Mouse (Mus musculus) lung, postnatal 0 days (tissue): ENCODE measurements at regions not wholly inside any gene's neighbourhood (a gene's known extent, or its start where the extent isn't known, plus 50 kb on each side); places are given as distances from the start of the nearest gene placed in this dataset.

Source experiments
- ATAC-seq: fragments of 200-750 bp; cut with Nextera tagmentation; 2 replicates; pipeline ENCODE4 v1.8.0; 2017; ENCODE audit warnings: moderate library complexity
- DNase-seq: peaks from one replicate; pipeline ENCODE4 v3.0.0-alpha.2; 2016; ENCODE audit warnings: low spot score
- H3K27ac ChIP-seq: fragments of 300-500 bp; sonication (generic); 2 replicates; pipeline ENCODE4 v1.5.1; 2014; ENCODE audit warnings: antibody characterized with exemption, mild to moderate bottlenecking, low read length, mixed read lengths
- H3K27me3 ChIP-seq: fragments of 300-500 bp; sonication (generic); replicated peaks from 2 replicates; pipeline ENCODE4 v1.6.1; 2014; ENCODE audit warnings: low read length, mixed read lengths; ENCODE audit not compliant: insufficient read depth
- H3K36me3 ChIP-seq: fragments of 300-500 bp; sonication (generic); 2 replicates; pipeline ENCODE4 v1.6.1; 2014; ENCODE audit warnings: low read length, mixed read lengths; ENCODE audit not compliant: insufficient read depth
- H3K4me1 ChIP-seq: fragments of 300-500 bp; sonication (generic); 2 replicates; pipeline ENCODE4 v1.6.1; 2014; ENCODE audit warnings: antibody characterized with exemption, low read depth, low read length, mixed read lengths; ENCODE audit not compliant: insufficient read depth
- H3K4me2 ChIP-seq: fragments of 300-500 bp; sonication (generic); replicated peaks from 2 replicates; pipeline ENCODE4 v1.6.1; 2014; ENCODE audit warnings: low read depth, mild to moderate bottlenecking, low read length, moderate library complexity, mixed read lengths
- H3K4me3 ChIP-seq: fragments of 300-500 bp; sonication (generic); 2 replicates; pipeline ENCODE4 v1.5.1; 2014; ENCODE audit warnings: low read depth, low read length
- H3K9ac ChIP-seq: fragments of 300-500 bp; sonication (generic); replicated peaks from 2 replicates; pipeline ENCODE4 v1.6.1; 2014; ENCODE audit warnings: low read depth, mild to moderate bottlenecking
- H3K9me3 ChIP-seq: fragments of 300-500 bp; sonication (generic); 2 replicates; pipeline ENCODE4 v1.6.1; 2016; ENCODE audit warnings: low read length, mixed read lengths
- CTCF ChIP-seq: IDR thresholded peaks from 2 replicates; pipeline ENCODE4 v1.5.1; 2016; ENCODE audit warnings: antibody characterized with exemption, mild to moderate bottlenecking
- EP300 ChIP-seq: IDR thresholded peaks from 2 replicates; pipeline ENCODE4 v1.6.1; 2016; ENCODE audit warnings: antibody characterized with exemption, mild to moderate bottlenecking, control low read depth
- WGBS: fragments of 180-500 bp; shearing (Covaris S2); extraction: QIAGEN DNeasy Blood & Tissue Kit; methylation state at CpG from one replicate; pipeline ENCODE4 v1.1.7; 2014; 5-methylcytosine and 5-hydroxymethylcytosine counted together

- H3K9ac ChIP-seq = no peak overlapping the region
- WGBS = 57% methylated on average over 2 of the region's 2 CpGs
- no peak overlapping the region for H3K27ac ChIP-seq
- ATAC-seq = no peak
- no peak for DNase-seq
- H3K4me2 ChIP-seq = no peak overlapping the region
- H3K4me1 ChIP-seq = no peaks in the 10 kb centered on the region
- no peaks in the 10 kb centered on the region for H3K36me3 ChIP-seq
- H3K4me3 ChIP-seq = no peak overlapping the region
- TF ChIP-seq CTCF = no peak
- no peak for TF ChIP-seq EP300
- H3K27me3 ChIP-seq = no peaks in the 10 kb centered on the region
- H3K9me3 ChIP-seq = no peaks in the 10 kb centered on the region
These were observed 124.5 kb downstream of the Dll1 start for GRCm38 (mm10) chr17:15252187-15252586.

GRCm38 (mm10) chr17:15251641-15252040 lies 125.0 kb downstream of the Dll1 start:
- no peaks in the 10 kb centered on the region for H3K36me3 ChIP-seq
- H3K9me3 ChIP-seq = no peaks in the 10 kb centered on the region
- TF ChIP-seq CTCF (no peak), EP300 (no peak)
- no peak for ATAC-seq
- H3K4me3 ChIP-seq = no peak overlapping the region
- H3K27me3 ChIP-seq = no peaks in the 10 kb centered on the region
- no peak for DNase-seq
- no peak overlapping the region for H3K9ac ChIP-seq
- no peak overlapping the region for H3K27ac ChIP-seq
- H3K4me1 ChIP-seq = no peaks in the 10 kb centered on the region
- 55% methylated on average over 1 of the region's 1 CpGs for WGBS
- H3K4me2 ChIP-seq = no peak overlapping the region

- WGBS = 49% methylated on average over 4 of the region's 4 CpGs
These were observed 128.3 kb downstream of the Dll1 start for GRCm38 (mm10) chr17:15248417-15248791.

GRCm38 (mm10) chr17:15247546-15248416 lies 128.9 kb downstream of the Dll1 start:
- DNase-seq (no peak), ATAC-seq (no peak)
- Histone ChIP-seq H3K9me3 (no peaks in the 10 kb centered on the region), H3K27me3 (no peaks in the 10 kb centered on the region), H3K36me3 (no peaks in the 10 kb centered on the region), H3K27ac (no peak overlapping the region), H3K4me2 (no peak overlapping the region), H3K4me3 (no peak overlapping the region), H3K4me1 (no peaks in the 10 kb centered on the region), H3K9ac (no peak overlapping the region)
- 15% methylated on average over 20 of the region's 20 CpGs for WGBS
- TF ChIP-seq EP300 = no peak
- no peak for TF ChIP-seq CTCF

More at GRCm38 (mm10) chr17:15248417-15248791, 128.3 kb downstream of the Dll1 start:
- Histone ChIP-seq H3K27ac (no peak overlapping the region), H3K36me3 (no peaks in the 10 kb centered on the region), H3K4me3 (no peak overlapping the region), H3K27me3 (no peaks in the 10 kb centered on the region), H3K4me2 (no peak overlapping the region), H3K9me3 (no peaks in the 10 kb centered on the region), H3K4me1 (no peaks in the 10 kb centered on the region), H3K9ac (no peak overlapping the region)
- ATAC-seq (no peak), DNase-seq (no peak)
- no peak for TF ChIP-seq EP300
- no peak for TF ChIP-seq CTCF

GRCm38 (mm10) chr17:15242976-15243635 lies 133.6 kb downstream of the Dll1 start:
- no peaks in the 10 kb centered on the region for H3K4me1 ChIP-seq
- H3K36me3 ChIP-seq = no peaks in the 10 kb centered on the region
- 59% methylated on average over 6 of the region's 6 CpGs for WGBS
- TF ChIP-seq CTCF (no peak), EP300 (no peak)
- H3K27me3 ChIP-seq = no peaks in the 10 kb centered on the region
- no peak for DNase-seq
- no peak overlapping the region for H3K4me3 ChIP-seq
- H3K9ac ChIP-seq = no peak overlapping the region
- no peak overlapping the region for H3K4me2 ChIP-seq
- no peaks in the 10 kb centered on the region for H3K9me3 ChIP-seq
- no peak overlapping the region for H3K27ac ChIP-seq
- no peak for ATAC-seq

- Histone ChIP-seq H3K36me3 (no peaks in the 10 kb centered on the region), H3K9ac (no peak overlapping the region), H3K4me3 (no peak overlapping the region), H3K4me1 (no peaks in the 10 kb centered on the region), H3K4me2 (no peak overlapping the region), H3K9me3 (no peaks in the 10 kb centered on the region), H3K27me3 (no peaks in the 10 kb centered on the region), H3K27ac (no peak overlapping the region)
- TF ChIP-seq EP300 = no peak
- no peak for TF ChIP-seq CTCF
- ATAC-seq (no peak), DNase-seq (no peak)
- 77% methylated on average over 8 of the region's 8 CpGs for WGBS
These were observed 134.3 kb downstream of the Dll1 start for GRCm38 (mm10) chr17:15242356-15242755.
